In genomic region chr6:91683602-91684473, GRCm38 (mm10) we compare ENCODE assay signal across 8 mouse cellular contexts. TPM values are rescaled to one million over a fixed set of nuclear protein-coding genes. Genes with fewer than 3 reads are reported as not detected.
DNase-seq lines count a peak whose midpoint lies in the region; ATAC-seq and TF ChIP-seq lines count a peak whose summit lies in the region.

Slc6a6 (plus strand) TSS chr6:91684053.

- no peaks in the 10 kb centered on the region for H3K36me3 ChIP-seq in embryonic facial prominence, embryonic 14.5 days (ENCODE audit: control insufficient read depth, insufficient read depth, low read length)
- no peaks in the 10 kb centered on the region for H3K36me3 ChIP-seq in limb, embryonic 14.5 days (ENCODE audit: control insufficient read depth, insufficient read depth, low read length)
- H3K36me3 ChIP-seq in midbrain, postnatal 0 days (ENCODE audit: insufficient read depth, low read length) = no peaks in the 10 kb centered on the region

- no peaks in the 10 kb centered on the region for H3K9me3 ChIP-seq in embryonic facial prominence, embryonic 14.5 days (ENCODE audit: control insufficient read depth, low read length)
- no peaks in the 10 kb centered on the region for H3K9me3 ChIP-seq in limb, embryonic 14.5 days (ENCODE audit: control insufficient read depth, low read length)
- no peaks in the 10 kb centered on the region for H3K9me3 ChIP-seq in midbrain, postnatal 0 days (ENCODE audit: low read length)

- H3K27me3 ChIP-seq in embryonic facial prominence, embryonic 14.5 days (replicated peaks; ENCODE audit: control insufficient read depth, insufficient read depth, low read length) = no peaks in the 10 kb centered on the region
- H3K27me3 ChIP-seq in limb, embryonic 14.5 days (ENCODE audit: control insufficient read depth, insufficient read depth, low read length) = no peaks in the 10 kb centered on the region
- H3K27me3 ChIP-seq in midbrain, postnatal 0 days (ENCODE audit: insufficient read depth, low read length) = no peaks in the 10 kb centered on the region

- peak within 1 kb of the TSS; percentile 87 for H3K27ac ChIP-seq in embryonic facial prominence, embryonic 14.5 days (replicated peaks; ENCODE audit: low read depth, low read length)
- H3K27ac ChIP-seq in limb, embryonic 14.5 days (replicated peaks; ENCODE audit: low read depth, low read length) = peak within 1 kb of the TSS; percentile 86
- H3K27ac ChIP-seq in midbrain, postnatal 0 days (ENCODE audit: low read depth, low read length) = peak within 1 kb of the TSS; percentile 91

- peak; percentile 96 for DNase-seq in 3134 (ENCODE audit: extremely low read depth, insufficient read length, low spot score)
- peak; percentile 90 for DNase-seq in adrenal gland, postnatal 4 days (ENCODE audit: low spot score in 2 of 2)
- DNase-seq in embryonic facial prominence, embryonic 14.5 days (ENCODE audit: low spot score) = peak; percentile 95
- peak; percentile 90 for DNase-seq in heart, adult 8-10 months (ENCODE audit: low spot score)
- DNase-seq in kidney, adult 9 months = peak; percentile 92
- peak; percentile 91 for DNase-seq in limb, embryonic 14.5 days (ENCODE audit: low spot score)
- peak; percentile 95 for DNase-seq in midbrain, postnatal 0 days (ENCODE audit: low spot score)
- DNase-seq in spleen, postnatal 14 days (ENCODE audit: low spot score in 2 of 2) = peak; percentile 81 to 83

- peak within 1 kb of the TSS; percentile 92 for H3K4me3 ChIP-seq in embryonic facial prominence, embryonic 14.5 days (ENCODE audit: low read depth, low read length)
- peak within 1 kb of the TSS; percentile 90 for H3K4me3 ChIP-seq in limb, embryonic 14.5 days (replicated peaks; ENCODE audit: low read length)
- H3K4me3 ChIP-seq in midbrain, postnatal 0 days (ENCODE audit: low read depth, low read length) = peak within 1 kb of the TSS; percentile 93

- peak; percentile 88 for ATAC-seq in embryonic facial prominence, embryonic 14.5 days (ENCODE audit: low read depth)
- peak; percentile 91 for ATAC-seq in limb, embryonic 14.5 days (ENCODE audit: low FRiP score, low read depth)
- ATAC-seq in midbrain, postnatal 0 days (ENCODE audit: low FRiP score) = peak; percentile 88

- H3K4me2 ChIP-seq in embryonic facial prominence, embryonic 14.5 days (ENCODE audit: low read depth, low read length) = peak within 1 kb of the TSS; percentile 95
- peak within 1 kb of the TSS; percentile 75 for H3K4me2 ChIP-seq in limb, embryonic 14.5 days (replicated peaks; ENCODE audit: low read depth, low read length, severe bottlenecking)
- H3K4me2 ChIP-seq in midbrain, postnatal 0 days (ENCODE audit: low read depth, low read length, poor library complexity, severe bottlenecking) = peak within 1 kb of the TSS; percentile 58

- peak; percentile 71; the same call in 1 of the 2 replicates for TF ChIP-seq POLR2A in limb, embryonic 14.5 days (IDR thresholded peaks at IDR 0.05; ENCODE audit: borderline replicate concordance, extremely low read depth, insufficient read depth, insufficient read length)

- WGBS in embryonic facial prominence, embryonic 14.5 days = 0% methylated on average over 4 of the region's 69 CpGs
- WGBS in limb, embryonic 14.5 days = under 1% methylated on average over 46 of the region's 69 CpGs
- under 1% methylated on average over 56 of the region's 69 CpGs for WGBS in midbrain, postnatal 0 days

- H3K4me1 ChIP-seq in embryonic facial prominence, embryonic 14.5 days (ENCODE audit: control insufficient read depth, insufficient read depth, low read length) = peaks cover 37% of the 10 kb centered on the region
- H3K4me1 ChIP-seq in limb, embryonic 14.5 days (ENCODE audit: control insufficient read depth, insufficient read depth, low read length) = peaks cover 28% of the 10 kb centered on the region
- peaks cover 16% of the 10 kb centered on the region for H3K4me1 ChIP-seq in midbrain, postnatal 0 days (ENCODE audit: insufficient read depth, low read length)

- H3K9ac ChIP-seq in embryonic facial prominence, embryonic 14.5 days (ENCODE audit: low read depth, low read length) = peak within 1 kb of the TSS; percentile 92
- H3K9ac ChIP-seq in limb, embryonic 14.5 days (ENCODE audit: low read depth, low read length, severe bottlenecking) = peak within 1 kb of the TSS; percentile 89
- peak within 1 kb of the TSS; percentile 97 for H3K9ac ChIP-seq in midbrain, postnatal 0 days (replicated peaks; ENCODE audit: low read length, poor library complexity, severe bottlenecking)

- no peak for TF ChIP-seq CTCF in midbrain, postnatal 0 days (IDR thresholded peaks at IDR 0.05)

RNA-seq across cellular contexts. Expression of gene Slc6a6, which starts in this region (rescaled TPM):
- 100 to 1,000 TPM; 314 to 322 TPM for total RNA-seq in adrenal gland, postnatal 4 days (2021)
- polyA plus RNA-seq in embryonic facial prominence, embryonic 14.5 days (2014; fragmentation: Nextera tagmentation; extraction: Ambion mirVana) = 40.8 and 47.5 TPM in 2 replicates
- 100 to 1,000 TPM in 2 of 4 experiments, 10 to 100 TPM in 2; 91.8 to 114 (median 101) TPM for total RNA-seq in heart, adult 8-10 months (2022)
- 43.3 and 54.4 TPM in 2 replicates for polyA plus RNA-seq in limb, embryonic 14.5 days (2012; rRNA removed)
- 41.2 and 44.2 TPM in 2 replicates for polyA plus RNA-seq in limb, embryonic 14.5 days (2014; fragmentation: Nextera tagmentation; extraction: Ambion mirVana)
- total RNA-seq in midbrain, postnatal 0 days (2014; rRNA removed) = 105 and 147 TPM in 2 replicates
- 123 and 146 TPM in 2 replicates for polyA plus RNA-seq in midbrain, postnatal 0 days (2015; fragmentation: Nextera tagmentation; extraction: Ambion mirVana)

Comparison
In these comparisons a context has a peak if more than half of its experiments do, and no peak if none do; other contexts are left out.
1. Peak in every context shown above with its lines: DNase-seq, ATAC-seq, H3K4me3 ChIP-seq and H3K27ac ChIP-seq.